Mouse (Mus musculus) fat pad, adult 2 months (tissue): Measurements from ENCODE around the gene Gnpda2.

ENCODE experiments used
- DNase-seq: peaks from one replicate; pipeline ENCODE4 v3.0.0-alpha.2; 2011; ENCODE audit warnings: low read depth, low spot score; ENCODE audit errors: extremely low read depth

Gene Gnpda2

DNA sequence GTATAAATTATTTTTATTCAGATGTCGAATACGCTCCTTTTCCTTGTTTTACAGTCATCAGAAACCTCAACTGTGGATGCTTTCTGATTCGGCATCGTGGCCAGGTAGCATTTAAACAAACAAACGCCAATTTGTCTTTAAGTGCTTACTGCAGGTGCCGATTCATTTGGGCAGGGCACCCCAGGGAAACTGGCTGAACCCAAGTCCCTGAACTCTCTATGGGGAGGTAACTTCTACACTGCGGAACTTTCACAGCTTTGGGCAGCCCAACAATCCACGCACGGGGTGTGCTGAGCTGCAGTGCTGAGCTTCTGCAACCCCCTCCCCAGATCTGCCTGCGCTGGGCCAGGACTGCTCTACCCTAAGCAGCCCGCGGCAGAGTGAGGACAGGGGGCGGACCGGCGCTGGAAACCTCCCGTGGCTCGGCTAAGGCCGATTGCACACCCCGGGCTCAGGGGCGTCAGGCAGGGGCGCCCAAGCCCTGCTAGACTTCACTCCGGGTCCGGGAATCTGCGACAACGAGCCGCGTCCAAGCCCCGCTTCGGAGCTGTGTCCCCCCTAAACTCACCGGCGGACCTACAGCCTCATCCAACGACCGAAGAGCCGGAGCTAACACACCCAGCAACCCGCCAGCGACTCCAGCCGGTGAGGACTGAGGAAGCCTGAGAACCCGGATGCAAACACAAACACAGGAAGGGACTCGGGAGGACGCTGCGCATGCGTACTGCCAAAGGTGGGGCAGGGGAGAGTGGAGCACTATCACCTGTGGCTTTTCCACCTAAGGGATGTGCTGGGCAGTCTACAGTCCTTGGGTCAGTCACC, at the start of gene Gnpda2:
Gnpda2 (minus strand) TSS at position 701 of the 822 bp plus-strand sequence.
- peak; percentile 21 for DNase-seq

DNA sequence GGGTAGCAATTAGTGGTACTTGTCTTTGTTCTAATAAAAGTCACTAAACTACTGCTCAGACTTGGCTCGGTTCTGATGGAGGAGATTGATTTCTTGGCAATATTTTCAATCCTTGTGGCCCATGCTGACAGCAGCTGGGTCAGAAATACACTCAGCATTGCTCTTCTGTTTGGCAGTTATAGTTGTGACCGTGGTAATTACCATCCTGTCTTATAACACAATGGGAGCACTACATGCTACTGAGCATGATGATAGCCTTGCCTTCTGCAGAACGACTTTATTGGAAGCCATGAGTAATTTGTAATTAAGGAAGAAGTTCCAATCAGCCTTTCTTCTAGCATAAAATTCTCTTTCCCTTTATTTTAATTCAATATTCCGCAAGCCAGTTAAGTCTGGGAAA, 42.6 kb upstream of the Gnpda2 start:
- no peak for DNase-seq

DNA sequence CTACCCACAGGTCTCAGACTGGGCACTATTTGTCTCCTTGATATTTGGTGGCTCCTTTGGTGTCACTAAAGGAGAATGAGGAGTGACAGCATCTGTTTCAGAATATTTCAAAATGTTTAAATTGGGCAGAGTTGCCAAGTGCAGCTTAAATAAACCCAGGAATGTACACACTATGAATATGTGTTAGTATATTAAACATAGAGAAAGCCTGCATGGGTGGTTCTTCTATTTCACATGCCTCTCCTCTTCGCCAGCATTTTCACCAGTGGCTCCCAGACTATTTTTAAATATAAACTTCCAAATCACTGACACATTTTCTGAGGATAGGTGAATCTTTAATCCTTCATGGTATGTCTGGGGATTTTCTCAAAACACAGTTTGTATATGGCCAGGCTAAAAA, 28.8 kb upstream of the Gnpda2 start:
- DNase-seq: no peak

DNA sequence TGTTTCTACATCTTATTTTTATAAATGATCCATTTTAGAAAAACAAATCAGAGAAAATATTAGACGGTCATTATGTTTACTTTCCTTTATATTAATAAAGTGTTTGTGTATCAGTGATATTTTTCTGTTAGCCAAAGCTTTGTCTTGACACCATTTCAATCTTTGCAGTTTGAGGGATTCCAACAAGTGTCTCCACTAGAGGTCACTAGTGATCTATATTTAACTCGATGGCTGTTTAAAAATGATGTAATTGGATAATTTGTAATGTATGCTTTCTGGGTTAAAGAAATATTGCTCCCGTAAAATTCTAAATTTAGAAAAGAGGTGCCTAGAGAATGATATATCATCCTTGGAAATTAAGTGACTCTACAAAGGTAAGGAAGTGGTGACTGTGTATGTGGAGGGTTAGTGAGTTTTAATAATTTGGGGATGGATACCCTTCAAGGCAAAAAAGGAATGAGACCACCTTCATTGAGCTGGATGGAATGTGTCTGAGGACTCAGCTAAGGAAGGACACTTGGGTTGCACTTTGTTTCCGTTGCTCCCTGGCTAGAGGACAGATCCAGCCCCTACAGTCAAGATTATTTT, 21.2 kb upstream of the Gnpda2 start:
- DNase-seq: no peak

DNA sequence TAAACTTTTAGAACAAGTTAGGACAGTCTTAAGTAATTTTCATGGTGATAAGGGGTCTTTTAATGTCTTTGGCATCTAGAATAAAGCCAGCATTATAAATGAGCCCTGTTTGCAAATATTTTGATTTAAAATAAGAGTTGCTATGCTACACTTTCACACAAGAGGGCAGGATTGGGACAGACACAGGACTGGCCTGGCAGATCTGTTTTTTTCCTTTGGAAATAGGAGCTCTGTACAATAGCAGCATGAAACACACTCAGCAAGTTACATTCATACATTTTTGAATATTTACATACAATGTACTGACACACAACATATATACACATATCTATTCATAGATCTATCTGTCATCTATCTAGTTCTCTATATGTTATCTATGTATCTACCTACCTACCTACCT, 8.9 kb upstream of the Gnpda2 start:
- no peak for DNase-seq

DNA sequence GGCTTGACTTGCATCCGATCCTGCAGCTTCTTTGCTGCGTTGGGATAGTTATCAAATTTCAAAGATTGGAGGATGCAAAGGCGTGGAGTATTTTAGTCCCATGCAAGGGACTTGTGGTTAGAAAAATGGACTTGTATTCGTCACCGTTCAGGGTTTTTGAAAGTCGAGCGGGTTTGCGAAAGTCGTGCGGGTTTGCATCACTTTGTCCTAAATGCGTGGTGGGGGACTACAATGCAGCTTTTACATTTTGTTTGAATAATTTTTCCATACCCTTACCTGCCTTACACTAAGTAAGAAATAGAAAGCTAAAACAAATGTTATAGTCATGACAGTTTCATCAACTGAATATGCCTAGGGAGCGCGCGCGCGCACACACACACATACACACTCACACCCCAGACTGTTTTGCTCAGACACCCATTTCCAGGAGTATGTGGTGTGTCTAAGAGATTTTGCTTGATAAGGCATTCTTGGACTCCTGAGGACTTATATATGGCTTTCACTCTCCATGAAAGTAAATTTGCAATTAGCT, 34.7 kb downstream of the Gnpda2 start:
- DNase-seq: no peak

DNA sequence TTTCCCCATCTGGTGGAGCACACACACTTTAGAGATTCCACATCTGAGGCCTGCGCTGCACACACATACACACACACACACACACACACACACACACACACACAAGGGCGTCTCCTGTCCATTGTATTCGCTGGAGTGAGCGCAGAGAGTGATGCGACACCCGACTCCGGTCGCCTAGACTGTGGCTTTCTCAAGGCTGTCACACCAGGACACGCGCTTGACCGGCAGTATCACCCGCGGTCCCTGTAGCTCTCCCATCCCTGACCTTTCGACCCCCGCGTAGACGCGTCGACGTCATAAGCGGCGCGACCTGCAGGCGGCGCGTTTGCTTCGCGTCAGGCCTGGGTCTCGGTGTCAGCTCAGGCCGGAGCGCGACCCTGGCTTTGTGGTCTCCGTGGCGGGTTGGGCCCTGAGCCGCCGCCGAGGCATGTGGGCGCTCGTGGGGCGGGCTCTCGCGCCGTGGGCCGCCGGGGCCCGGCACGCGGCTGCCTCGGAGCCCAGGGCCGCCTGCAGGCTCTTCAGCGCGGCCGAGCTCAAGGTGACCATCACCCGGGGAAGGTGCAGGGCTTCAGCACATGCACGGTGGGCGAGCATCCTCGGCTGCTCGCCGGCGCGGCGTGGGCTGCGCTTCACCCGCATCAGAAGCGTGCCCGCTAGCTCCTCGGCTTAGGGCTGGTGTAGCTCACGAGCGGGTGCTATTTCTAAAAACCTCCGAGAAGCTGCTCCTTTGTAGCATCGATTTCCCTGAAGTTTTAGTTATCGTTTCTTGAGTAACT, 35.3 kb downstream of the Gnpda2 start, which contains the start of gene Guf1:
Guf1 (plus strand) TSS at position 296 of the 776 bp plus-strand sequence.
- no peak for DNase-seq

DNA sequence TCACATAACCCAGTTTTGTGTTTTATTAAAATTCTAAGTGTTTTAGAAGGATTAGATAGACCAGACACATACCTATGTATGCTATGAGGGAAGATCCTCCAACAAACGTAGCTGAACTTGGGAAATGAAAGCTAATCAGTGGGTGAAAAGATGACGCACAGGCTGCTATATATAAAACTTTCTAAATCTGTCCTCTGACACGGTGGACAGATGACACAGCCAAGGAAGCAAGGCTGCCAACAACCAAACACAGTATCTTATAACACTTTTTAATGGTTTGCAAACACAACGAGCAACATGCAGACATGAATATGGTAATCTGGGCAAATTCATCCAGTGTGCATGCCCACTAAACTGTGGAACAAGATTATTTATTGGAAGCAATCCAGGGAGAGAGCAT, 49.7 kb downstream of the Gnpda2 start, which contains the start of gene Yipf7:
Yipf7 (minus strand) TSS at position 160 of the 400 bp plus-strand sequence.
- DNase-seq: no peak

DNA sequence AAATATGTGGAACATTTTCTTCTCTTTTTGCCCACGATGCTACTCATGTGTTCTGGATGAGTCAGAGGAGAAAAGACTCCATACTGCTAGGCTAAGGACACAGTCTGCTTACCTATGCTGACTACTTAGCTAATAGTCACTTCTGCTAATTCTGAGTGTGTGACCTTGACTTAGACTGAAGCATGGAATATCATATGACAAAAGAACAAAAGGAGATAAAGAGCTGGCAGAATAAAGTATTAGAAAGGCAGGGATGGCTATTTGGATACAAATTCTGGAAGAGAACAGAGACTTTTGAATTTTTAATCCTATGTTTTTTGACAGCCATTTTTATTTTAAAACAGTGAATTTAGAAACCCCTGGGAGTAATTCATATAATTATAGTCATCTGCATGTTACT, 50.5 kb downstream of the Gnpda2 start:
- DNase-seq: no peak

DNA sequence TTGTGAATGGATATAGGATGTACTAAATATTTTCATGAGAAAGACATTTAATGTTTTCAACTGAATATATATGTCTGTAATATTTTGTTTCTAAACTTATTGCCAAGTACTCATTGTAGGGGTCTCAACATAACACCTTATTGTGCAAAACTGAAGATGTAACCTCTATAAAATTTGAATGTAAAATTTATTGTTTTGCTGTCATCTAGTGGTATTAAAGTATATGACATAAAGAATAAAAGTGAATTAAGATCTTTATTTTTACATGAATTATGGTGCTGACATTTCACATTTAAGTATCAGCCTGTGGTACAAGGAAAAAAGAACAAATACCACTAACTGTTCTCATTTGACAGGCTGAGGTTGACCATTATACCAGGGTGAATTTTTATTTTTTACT, 68.2 kb downstream of the Gnpda2 start:
- no peak for DNase-seq
